Mouse (Mus musculus) brain, embryonic 14.5 days (tissue): ENCODE data around the gene Auts2. TPM values are rescaled to one million over a fixed set of nuclear protein-coding genes. Genes with fewer than 3 reads are reported as not detected.

Experiments
- DNase-seq: peaks from one replicate; pipeline ENCODE4 v3.0.0-alpha.2; 2011; ENCODE audit warnings: low read depth
- CTCF ChIP-seq: fragments of 200-500 bp; IDR thresholded peaks from 2 replicates; pipeline ENCODE4 v1.5.1; 2012; ENCODE audit warnings: inconsistent platforms, mild to moderate bottlenecking, moderate library complexity, borderline replicate concordance; ENCODE audit not compliant: insufficient read depth, insufficient read length; ENCODE audit errors: extremely low read depth
- POLR2A ChIP-seq: fragments of 200-500 bp; IDR thresholded peaks from 2 replicates; pipeline ENCODE4 v1.6.1; 2012; ENCODE audit warnings: mild to moderate bottlenecking, inconsistent platforms, borderline replicate concordance; ENCODE audit not compliant: poor library complexity, insufficient read depth, insufficient read length, severe bottlenecking; ENCODE audit errors: extremely low read depth
- polyA plus RNA-seq: library from polyadenylated mRNA; depleted of rRNA; stranded (reverse); fragments of >200 nt; gene quantifications from 2 replicates; pipeline ENCODE4 v1.2.3, GENCODE M21; 2012

Auts2 gene
- polyA plus RNA-seq, 1 experiment, result 122 TPM

GRCm38 (mm10) chr5:132209694-132210093 lies 333.4 kb downstream of the Auts2 start:
- TF ChIP-seq POLR2A (no peak), CTCF (no peak)
- no peak for DNase-seq

GRCm38 (mm10) chr5:132206220-132206619 lies 336.9 kb downstream of the Auts2 start:
- no peak for TF ChIP-seq CTCF
- DNase-seq, result no peak

DNA sequence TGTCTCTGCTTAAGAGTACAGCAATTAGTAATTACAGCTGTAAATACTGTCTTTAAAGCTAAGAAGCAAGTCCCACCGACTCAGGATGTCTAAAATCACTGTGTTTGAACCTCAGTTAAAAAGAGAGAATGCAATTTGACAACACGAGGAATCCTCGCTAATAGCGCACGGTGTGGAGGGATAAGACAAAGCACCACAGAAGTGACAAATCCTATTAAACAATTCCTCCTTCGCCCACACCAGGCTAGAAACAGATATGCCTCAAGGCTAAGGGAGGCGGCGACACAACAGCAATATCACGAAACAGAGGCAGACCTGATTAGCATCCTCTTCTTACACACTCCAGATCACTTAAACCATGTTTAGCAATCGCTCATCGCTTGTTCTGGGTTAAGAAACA lies 339.3 kb downstream of the Auts2 start:
- TF ChIP-seq CTCF (no peak), POLR2A (no peak)
- peak; percentile 70 for DNase-seq

GRCm38 (mm10) chr5:132201077-132201645 lies 342.0 kb downstream of the Auts2 start:
- TF ChIP-seq POLR2A (no peak), CTCF (no peak)
- DNase-seq, result peak; percentile 47

DNA sequence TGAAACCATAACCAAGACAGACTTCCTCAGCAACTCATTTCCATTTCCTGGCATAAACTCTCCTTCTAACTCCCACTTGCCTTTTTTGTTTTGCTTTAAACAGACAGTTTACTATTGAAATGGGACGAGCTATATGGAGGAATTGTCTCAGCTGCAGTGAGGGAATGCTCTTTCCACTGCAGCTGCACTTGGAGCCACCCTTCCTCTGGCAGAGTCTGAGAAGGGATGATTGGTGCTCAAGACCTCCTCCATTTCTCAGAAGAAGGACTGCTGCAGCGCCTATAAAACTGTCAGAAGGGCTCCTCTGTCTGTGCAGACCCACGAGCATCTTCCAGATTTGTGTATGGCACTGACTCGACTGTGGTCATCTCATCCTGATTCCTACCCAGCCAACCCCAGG lies 342.5 kb downstream of the Auts2 start:
- no peak for DNase-seq
- TF ChIP-seq CTCF (no peak), POLR2A (no peak)

GRCm38 (mm10) chr5:132195048-132195533 lies 348.1 kb downstream of the Auts2 start:
- peak; percentile 80 for DNase-seq
- no peak for TF ChIP-seq POLR2A
- no peak for TF ChIP-seq CTCF

- no peak for TF ChIP-seq POLR2A
- TF ChIP-seq CTCF, result no peak
- DNase-seq, result peak; percentile 63
These were observed 353.0 kb downstream of the Auts2 start for GRCm38 (mm10) chr5:132190190-132190589.

GRCm38 (mm10) chr5:132186659-132187058 lies 356.5 kb downstream of the Auts2 start:
- DNase-seq, result no peak
- TF ChIP-seq POLR2A, result no peak
- TF ChIP-seq CTCF, result no peak

GRCm38 (mm10) chr5:132186221-132186620 lies 356.9 kb downstream of the Auts2 start:
- no peak for TF ChIP-seq CTCF
- TF ChIP-seq POLR2A, result no peak
- DNase-seq, result peak; percentile 77

DNA sequence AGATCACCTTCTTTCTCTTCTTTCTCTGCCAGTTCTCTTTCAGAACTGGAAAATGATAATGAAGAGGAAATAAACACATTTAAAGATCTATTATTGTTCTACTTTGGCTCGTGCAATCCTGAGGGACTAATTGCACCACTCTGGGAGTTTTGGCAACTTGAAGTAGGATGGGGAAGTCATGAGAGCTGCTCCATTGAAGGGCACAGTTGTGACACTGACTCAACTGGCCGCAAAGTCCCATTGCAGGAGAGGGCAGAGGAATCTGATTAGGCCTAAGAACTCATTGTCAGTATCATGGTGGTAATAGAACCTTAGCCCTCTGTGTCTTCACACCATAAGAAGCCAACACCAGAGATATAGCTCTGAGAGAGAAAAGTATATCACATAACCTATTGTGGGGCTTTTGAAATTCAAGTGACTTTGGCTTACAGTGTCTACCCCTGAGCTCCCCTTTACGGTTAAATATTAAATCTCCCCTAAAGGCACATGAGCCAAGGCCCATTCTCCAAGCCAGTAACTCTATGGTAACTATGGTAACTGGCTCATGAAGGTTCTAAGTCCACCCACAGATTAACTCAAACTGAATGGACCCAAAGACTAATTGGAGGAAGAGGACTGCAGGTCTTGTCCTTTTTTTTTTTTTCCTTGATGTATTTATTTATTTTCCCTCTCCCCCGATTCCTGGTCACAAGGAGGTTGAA lies 358.6 kb downstream of the Auts2 start:
- TF ChIP-seq CTCF, result no peak
- no peak for TF ChIP-seq POLR2A
- no peak for DNase-seq

DNA sequence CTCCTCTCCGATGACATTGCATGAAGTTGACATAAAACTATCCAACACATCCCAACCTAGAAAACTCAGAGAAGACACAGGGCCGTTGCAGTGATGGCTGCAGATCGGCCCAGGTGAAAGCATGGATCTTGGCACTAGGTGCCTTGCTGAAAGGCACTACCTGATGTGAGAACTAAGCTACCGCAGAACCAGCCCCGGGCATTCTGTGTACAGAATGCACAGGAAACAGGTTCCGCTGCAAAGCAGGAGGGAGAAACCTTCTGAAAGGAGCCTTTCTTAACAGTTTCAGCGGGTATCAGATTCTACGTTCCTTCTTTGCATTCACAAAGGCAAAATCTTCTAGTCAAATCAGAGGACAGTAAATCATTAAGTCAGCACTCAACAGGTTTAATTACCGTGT lies 361.1 kb downstream of the Auts2 start:
- DNase-seq, result no peak
- no peak for TF ChIP-seq POLR2A
- no peak for TF ChIP-seq CTCF

DNA sequence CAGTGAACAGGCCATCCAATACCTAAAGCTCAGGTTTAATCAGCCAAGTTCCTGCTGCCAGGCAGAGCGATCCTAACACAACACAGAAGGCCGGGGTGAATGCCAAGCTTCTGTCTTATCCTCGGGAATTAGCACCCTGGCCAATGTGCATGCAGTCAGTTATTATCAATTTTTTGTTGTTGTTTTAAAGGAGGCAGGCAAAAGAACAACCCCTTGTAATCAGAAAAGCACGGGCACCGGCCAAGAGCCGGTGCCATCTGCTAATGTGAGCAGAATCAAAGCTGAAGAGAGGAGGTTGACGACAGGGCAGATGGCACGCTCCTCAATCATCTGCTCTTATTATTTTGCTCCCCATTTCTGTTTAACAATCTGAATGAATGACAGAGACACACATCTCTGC lies 373.1 kb downstream of the Auts2 start:
- TF ChIP-seq CTCF (no peak), POLR2A (no peak)
- peak; percentile 94 for DNase-seq
